Mouse (Mus musculus): ENCODE results near the gene Dennd5b. TPM values are rescaled to one million over a fixed set of nuclear protein-coding genes. Genes with fewer than 3 reads are reported as not detected.

Dennd5b gene
- total and polyA plus RNA-seq, 2 experiments = 14.8 to 94.7 TPM

GRCm38 (mm10) chr6:148980495-148980894 is 121.0 kb downstream of the Dennd5b start:
- Histone ChIP-seq H3K9ac (ENCODE audit: low read depth, low read length) (no peak overlapping the region), H3K4me3 (ENCODE audit: insufficient read depth, low read depth, low read length) (no peak overlapping the region), H3K4me1 (ENCODE audit: control insufficient read depth, insufficient read depth, low read length) (no peaks in the 10 kb centered on the region), H3K27ac (replicated peaks; ENCODE audit: insufficient read depth, low read depth, low read length) (no peak overlapping the region), H3K27me3 (ENCODE audit: control insufficient read depth, insufficient read depth, low read length) (no peaks in the 10 kb centered on the region), H3K79me2 (ENCODE audit: control insufficient read depth, insufficient read depth, low read length) (no peaks in the 10 kb centered on the region), H3K36me3 (ENCODE audit: control insufficient read depth, insufficient read depth, low read length) (no peaks in the 10 kb centered on the region)
- TF ChIP-seq POLR2A (IDR thresholded peaks at IDR 0.05; ENCODE audit: extremely low read depth, insufficient read depth, low read length) (no peak), CTCF (IDR thresholded peaks at IDR 0.05; ENCODE audit: low read depth, low read length) (no peak)
- WGBS = 63% methylated on average over 3 of the region's 3 CpGs
- no peak for DNase-seq (ENCODE audit: extremely low read depth, low read depth, low spot score)

- no peaks in the 10 kb centered on the region for H3K79me2 ChIP-seq (ENCODE audit: control insufficient read depth, insufficient read depth, low read length)
- TF ChIP-seq POLR2A (IDR thresholded peaks at IDR 0.05; ENCODE audit: extremely low read depth, insufficient read depth, low read length) (no peak), CTCF (IDR thresholded peaks at IDR 0.05; ENCODE audit: low read depth, low read length) (no peak)
- no peak overlapping the region for H3K9ac ChIP-seq (ENCODE audit: low read depth, low read length)
- H3K36me3 ChIP-seq (ENCODE audit: control insufficient read depth, insufficient read depth, low read length) = no peaks in the 10 kb centered on the region
- no peaks in the 10 kb centered on the region for H3K27me3 ChIP-seq (ENCODE audit: control insufficient read depth, insufficient read depth, low read length)
- H3K4me3 ChIP-seq (ENCODE audit: insufficient read depth, low read depth, low read length) = no peak overlapping the region
- H3K27ac ChIP-seq (replicated peaks; ENCODE audit: insufficient read depth, low read depth, low read length) = no peak overlapping the region
- no peaks in the 10 kb centered on the region for H3K4me1 ChIP-seq (ENCODE audit: control insufficient read depth, insufficient read depth, low read length)
- DNase-seq (ENCODE audit: extremely low read depth, low read depth, low spot score) = no peak
- 97% methylated on average over 3 of the region's 3 CpGs for WGBS
Observed at GRCm38 (mm10) chr6:148975096-148975495, 126.4 kb downstream of the Dennd5b start.

DNA sequence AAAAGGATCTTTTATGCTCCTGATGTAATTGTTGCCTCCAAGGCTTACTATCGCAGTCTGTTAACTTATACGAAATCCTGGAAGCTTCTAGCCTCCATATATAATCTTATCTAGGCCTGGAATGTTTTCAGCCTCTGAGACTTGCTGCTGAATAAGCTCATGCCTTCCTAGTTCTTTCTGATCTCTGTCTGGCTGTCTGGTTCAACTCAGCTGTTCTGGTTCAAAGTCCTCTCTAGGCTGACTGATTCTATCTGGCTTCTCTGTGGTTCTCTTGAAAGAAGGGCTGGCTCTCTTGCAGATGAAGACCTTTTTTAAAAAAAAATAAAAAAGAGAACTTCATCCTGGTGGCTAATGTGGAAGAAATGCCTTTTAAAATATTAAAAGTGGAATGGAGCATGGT is 128.6 kb downstream of the Dennd5b start:
- H3K27me3 ChIP-seq (ENCODE audit: control insufficient read depth, insufficient read depth, low read length) = no peaks in the 10 kb centered on the region
- no peak for DNase-seq (ENCODE audit: extremely low read depth, low read depth, low spot score)
- no peak overlapping the region for H3K27ac ChIP-seq (replicated peaks; ENCODE audit: insufficient read depth, low read depth, low read length)
- H3K4me1 ChIP-seq (ENCODE audit: control insufficient read depth, insufficient read depth, low read length) = no peaks in the 10 kb centered on the region
- H3K9ac ChIP-seq (ENCODE audit: low read depth, low read length) = no peak overlapping the region
- no peak overlapping the region for H3K4me3 ChIP-seq (ENCODE audit: insufficient read depth, low read depth, low read length)
- H3K79me2 ChIP-seq (ENCODE audit: control insufficient read depth, insufficient read depth, low read length) = no peaks in the 10 kb centered on the region
- no peaks in the 10 kb centered on the region for H3K36me3 ChIP-seq (ENCODE audit: control insufficient read depth, insufficient read depth, low read length)
- 69% methylated on average over 2 of the region's 2 CpGs for WGBS
- no peak for TF ChIP-seq POLR2A (IDR thresholded peaks at IDR 0.05; ENCODE audit: extremely low read depth, insufficient read depth, low read length)
- TF ChIP-seq CTCF (IDR thresholded peaks at IDR 0.05; ENCODE audit: low read depth, low read length) = no peak

GRCm38 (mm10) chr6:148972059-148972848 is 129.2 kb downstream of the Dennd5b start:
- H3K4me3 ChIP-seq (ENCODE audit: insufficient read depth, low read depth, low read length) = no peak overlapping the region
- no peaks in the 10 kb centered on the region for H3K27me3 ChIP-seq (ENCODE audit: control insufficient read depth, insufficient read depth, low read length)
- H3K36me3 ChIP-seq (ENCODE audit: control insufficient read depth, insufficient read depth, low read length) = no peaks in the 10 kb centered on the region
- no peaks in the 10 kb centered on the region for H3K4me1 ChIP-seq (ENCODE audit: control insufficient read depth, insufficient read depth, low read length)
- WGBS = 73% methylated on average over 9 of the region's 9 CpGs
- H3K79me2 ChIP-seq (ENCODE audit: control insufficient read depth, insufficient read depth, low read length) = no peaks in the 10 kb centered on the region
- no peak overlapping the region for H3K9ac ChIP-seq (ENCODE audit: low read depth, low read length)
- no peak overlapping the region for H3K27ac ChIP-seq (replicated peaks; ENCODE audit: insufficient read depth, low read depth, low read length)
- TF ChIP-seq CTCF (IDR thresholded peaks at IDR 0.05; ENCODE audit: low read depth, low read length) = no peak
- DNase-seq (ENCODE audit: extremely low read depth, low read depth, low spot score) = no peak

DNA sequence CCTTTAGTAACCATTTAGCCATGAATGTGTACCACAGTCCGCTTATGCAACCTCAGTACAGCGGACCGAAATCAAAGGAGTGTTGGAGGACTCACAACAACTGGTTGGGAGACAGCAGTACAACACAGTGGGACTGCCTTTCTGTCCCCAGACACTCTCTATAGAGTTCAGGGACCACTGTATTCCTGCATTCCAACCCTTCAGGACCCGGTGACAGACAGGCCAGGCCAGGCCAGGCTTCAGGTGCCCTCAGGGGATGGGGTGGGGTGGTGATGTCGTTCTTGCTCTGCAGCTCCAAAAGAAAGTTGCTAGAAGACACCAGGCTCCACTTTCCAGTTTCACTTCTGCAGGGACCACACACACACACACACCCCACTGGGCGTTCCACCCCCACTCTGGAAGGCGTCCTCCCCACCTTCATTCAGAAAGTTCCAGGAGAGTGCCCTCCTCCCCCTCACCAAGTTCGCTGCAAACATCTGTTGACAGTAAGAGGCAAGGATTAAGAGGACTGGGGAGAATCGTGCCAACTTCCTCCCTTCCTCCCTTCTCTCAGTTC is 130.0 kb downstream of the Dennd5b start:
- Histone ChIP-seq H3K4me1 (ENCODE audit: control insufficient read depth, insufficient read depth, low read length) (no peaks in the 10 kb centered on the region), H3K79me2 (ENCODE audit: control insufficient read depth, insufficient read depth, low read length) (no peaks in the 10 kb centered on the region), H3K4me3 (ENCODE audit: insufficient read depth, low read depth, low read length) (no peak overlapping the region), H3K27ac (replicated peaks; ENCODE audit: insufficient read depth, low read depth, low read length) (no peak overlapping the region), H3K27me3 (ENCODE audit: control insufficient read depth, insufficient read depth, low read length) (no peaks in the 10 kb centered on the region), H3K9ac (ENCODE audit: low read depth, low read length) (no peak overlapping the region), H3K36me3 (ENCODE audit: control insufficient read depth, insufficient read depth, low read length) (no peaks in the 10 kb centered on the region)
- DNase-seq (ENCODE audit: extremely low read depth, low read depth, low spot score) = no peak
- 63% methylated on average over 9 of the region's 9 CpGs for WGBS
- TF ChIP-seq CTCF (IDR thresholded peaks at IDR 0.05; ENCODE audit: low read depth, low read length) = no peak
- TF ChIP-seq POLR2A (IDR thresholded peaks at IDR 0.05; ENCODE audit: extremely low read depth, insufficient read depth, low read length) = no peak

DNA sequence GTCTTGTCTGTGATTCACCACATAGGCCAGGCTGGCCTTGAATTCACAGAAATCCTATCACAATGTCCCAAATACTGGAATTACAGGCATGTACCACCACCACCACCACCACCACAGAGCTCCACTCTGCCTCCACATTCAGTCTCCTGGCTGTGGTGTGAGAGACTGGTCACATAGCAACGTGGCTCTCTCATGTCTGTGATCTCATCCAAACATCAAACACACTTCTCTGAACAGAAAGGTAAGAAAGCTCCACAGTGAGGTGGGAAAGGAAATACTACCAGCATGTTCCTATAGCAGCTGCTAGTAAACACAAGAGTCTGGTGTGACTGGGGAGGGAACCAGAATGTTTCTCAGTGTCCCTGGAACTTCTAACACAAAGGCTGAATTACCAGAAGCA is 140.2 kb downstream of the Dennd5b start:
- WGBS = 64% methylated on average over 1 of the region's 1 CpGs
- H3K9ac ChIP-seq (ENCODE audit: low read depth, low read length) = no peak overlapping the region
- H3K27me3 ChIP-seq (ENCODE audit: control insufficient read depth, insufficient read depth, low read length) = no peaks in the 10 kb centered on the region
- H3K27ac ChIP-seq (replicated peaks; ENCODE audit: insufficient read depth, low read depth, low read length) = no peak overlapping the region
- H3K36me3 ChIP-seq (ENCODE audit: control insufficient read depth, insufficient read depth, low read length) = no peaks in the 10 kb centered on the region
- TF ChIP-seq CTCF (IDR thresholded peaks at IDR 0.05; ENCODE audit: low read depth, low read length) = no peak
- no peak for TF ChIP-seq POLR2A (IDR thresholded peaks at IDR 0.05; ENCODE audit: extremely low read depth, insufficient read depth, low read length)
- H3K79me2 ChIP-seq (ENCODE audit: control insufficient read depth, insufficient read depth, low read length) = no peaks in the 10 kb centered on the region
- H3K4me3 ChIP-seq (ENCODE audit: insufficient read depth, low read depth, low read length) = no peak overlapping the region
- no peaks in the 10 kb centered on the region for H3K4me1 ChIP-seq (ENCODE audit: control insufficient read depth, insufficient read depth, low read length)
- no peak for DNase-seq (ENCODE audit: extremely low read depth, low read depth, low spot score)
